Mouse (Mus musculus) bone marrow macrophage, adult 2 months (primary cell): ENCODE data around the gene Acsf2. TPM values are rescaled to one million over a fixed set of nuclear protein-coding genes. Genes with fewer than 3 reads are reported as not detected.

Experiments used
- H3K27ac ChIP-seq: 2 replicates; pipeline ENCODE4 v1.5.1; 2012; ENCODE audit warnings: low read depth, low read length; ENCODE audit not compliant: insufficient read depth
- H3K4me1 ChIP-seq: 2 replicates; pipeline ENCODE4 v1.6.1; 2012; ENCODE audit warnings: low read length; ENCODE audit not compliant: control insufficient read depth, insufficient read depth
- H3K4me3 ChIP-seq: 2 replicates; pipeline ENCODE4 v1.5.1; 2012; ENCODE audit warnings: mild to moderate bottlenecking, low read length, moderate library complexity; ENCODE audit not compliant: insufficient read depth
- CTCF ChIP-seq: IDR thresholded peaks from 2 replicates; pipeline ENCODE4 v1.5.1; 2012; ENCODE audit warnings: low read depth, mild to moderate bottlenecking, low read length, moderate library complexity
- POLR2A ChIP-seq: IDR thresholded peaks from 2 replicates; pipeline ENCODE4 v1.6.1; 2012; ENCODE audit warnings: mild to moderate bottlenecking, low read depth, low read length, borderline replicate concordance
- polyA plus RNA-seq: library from polyadenylated mRNA; stranded (reverse); fragments of >200 nt; gene quantifications from 2 replicates; pipeline ENCODE4 v1.2.4, GENCODE M21; 2012; ENCODE audit not compliant: missing spikeins, insufficient read depth, insufficient read length

Gene Acsf2
- polyA plus RNA-seq, 1 experiment = 9.5 TPM

- Histone ChIP-seq H3K27ac (peak within 1 kb of the TSS; percentile 43), H3K4me3 (peak within 1 kb of the TSS; percentile 86), H3K4me1 (peaks cover 11% of the 10 kb centered on the region)
- no peak for TF ChIP-seq POLR2A
- TF ChIP-seq CTCF = peak; percentile 52
Observed at GRCm38 (mm10) chr11:94629199-94629883, 27.7 kb upstream of the Acsf2 start, which contains the start of gene Lrrc59. Gene Lrrc59, plus strand, starts transcription at chr11:94629767.

- no peak overlapping the region for H3K4me3 ChIP-seq
- H3K27ac ChIP-seq = no peak overlapping the region
- peaks cover 6% of the 10 kb centered on the region; the same call in 1 of the 2 replicates for H3K4me1 ChIP-seq
- no peak for TF ChIP-seq CTCF
- TF ChIP-seq POLR2A = no peak
Observed at GRCm38 (mm10) chr11:94622162-94622561, 20.5 kb upstream of the Acsf2 start.

- TF ChIP-seq POLR2A = no peak
- no peak for TF ChIP-seq CTCF
- Histone ChIP-seq H3K4me3 (no peak overlapping the region), H3K27ac (no peak overlapping the region), H3K4me1 (peaks cover 6% of the 10 kb centered on the region; the same call in 1 of the 2 replicates)
Observed at GRCm38 (mm10) chr11:94621458-94621852, 19.8 kb upstream of the Acsf2 start.

- TF ChIP-seq CTCF (no peak), POLR2A (no peak)
- peaks cover 6% of the 10 kb centered on the region; the same call in 1 of the 2 replicates for H3K4me1 ChIP-seq
- no peak overlapping the region for H3K4me3 ChIP-seq
- H3K27ac ChIP-seq = no peak overlapping the region
Observed at GRCm38 (mm10) chr11:94620766-94621457, 19.2 kb upstream of the Acsf2 start.

- Histone ChIP-seq H3K4me1 (peaks cover 6% of the 10 kb centered on the region; the same call in 1 of the 2 replicates), H3K4me3 (no peak overlapping the region), H3K27ac (no peak overlapping the region)
- no peak for TF ChIP-seq POLR2A
- no peak for TF ChIP-seq CTCF
Observed at GRCm38 (mm10) chr11:94617646-94618045, 16.0 kb upstream of the Acsf2 start.

GRCm38 (mm10) chr11:94615494-94615893 lies 13.8 kb upstream of the Acsf2 start:
- H3K4me3 ChIP-seq = no peak overlapping the region
- TF ChIP-seq POLR2A = no peak
- no peak for TF ChIP-seq CTCF

GRCm38 (mm10) chr11:94614603-94615002 lies 12.9 kb upstream of the Acsf2 start:
- Histone ChIP-seq H3K27ac (no peak overlapping the region), H3K4me3 (no peak overlapping the region), H3K4me1 (peaks cover 8% of the 10 kb centered on the region)
- TF ChIP-seq POLR2A (no peak), CTCF (no peak)

More at GRCm38 (mm10) chr11:94615494-94615893, 13.8 kb upstream of the Acsf2 start:
- no peak overlapping the region for H3K27ac ChIP-seq
- peaks cover 8% of the 10 kb centered on the region for H3K4me1 ChIP-seq

- peaks cover 8% of the 10 kb centered on the region for H3K4me1 ChIP-seq
- H3K27ac ChIP-seq = peak overlapping the region; percentile 72
- TF ChIP-seq POLR2A (no peak), CTCF (no peak)
- H3K4me3 ChIP-seq = peak overlapping the region; percentile 17; the same call in 1 of the 2 replicates
Observed at GRCm38 (mm10) chr11:94610744-94611740, 9.4 kb upstream of the Acsf2 start.

GRCm38 (mm10) chr11:94602356-94602955 lies 785 bp upstream of the Acsf2 start:
- 0 out of 2 replicates have a peak overlapping the region, but pooled peaks have one; percentile 58 for H3K4me3 ChIP-seq
- H3K27ac ChIP-seq = no peak overlapping the region
- TF ChIP-seq CTCF = no peak
- TF ChIP-seq POLR2A = no peak
- H3K4me1 ChIP-seq = peaks cover 11% of the 10 kb centered on the region
